Comparison of ENCODE assay signal across 22 mouse cellular contexts in genomic region chr5:35233142-35233541, GRCm38 (mm10). TPM values are rescaled to one million over a fixed set of nuclear protein-coding genes. Genes with fewer than 3 reads are reported as not detected.
DNase-seq lines count a peak whose midpoint lies in the region; ATAC-seq and TF ChIP-seq lines count a peak whose summit lies in the region.
"Had no signal": no experiment of that assay in that cellular context is flagged by ENCODE, and none has a peak within 500 bp of the region (broad histone marks: within the 10 kb centered on the region; RNA-seq: fewer than 3 reads in every experiment).

No protein-coding gene starts in this region.

- DNase-seq in hindbrain, embryonic 10.5 days (ENCODE audit: low spot score), result no peak
- no peak for DNase-seq in hindbrain, postnatal 0 days (ENCODE audit: low spot score)
- DNase-seq in kidney, postnatal 14 days, result no peak
- DNase-seq in lung, postnatal 0 days (ENCODE audit: low spot score), result peak; percentile 41
- DNase-seq in lung, postnatal 10 days, result no peak
- DNase-seq in gastrocnemius, adult 8-10 months (ENCODE audit: low spot score in 2 of 2), result no peak
- DNase-seq in gastrocnemius, adult 2 months, result no peak
- DNase-seq: adrenal gland, adult 8-10 months; cerebellum, adult 11-12 months; cerebellum, adult 9-10 months; cerebellum, postnatal 25 days; gastrocnemius, postnatal 14 days; heart, adult 2 months; heart, postnatal 14 days had no signal

- peak overlapping the region; percentile 41; the same call in 1 of the 2 replicates for H3K27ac ChIP-seq in hindbrain, embryonic 10.5 days
- no peak overlapping the region for H3K27ac ChIP-seq in hindbrain, postnatal 0 days
- no peak overlapping the region for H3K27ac ChIP-seq in kidney, embryonic 16.5 days (ENCODE audit: low read length)
- H3K27ac ChIP-seq in lung, postnatal 0 days (ENCODE audit: low read length), result no peak overlapping the region
- H3K27ac ChIP-seq in gastrocnemius, adult 2 months, result no peak overlapping the region
- H3K27ac ChIP-seq: embryonic facial prominence, embryonic 12.5 days; forebrain, embryonic 15.5 days; heart, adult 2 months; heart, embryonic 15.5 days; hindbrain, embryonic 14.5 days had no signal

- no peaks in the 10 kb centered on the region for H3K9me3 ChIP-seq in hindbrain, embryonic 10.5 days
- H3K9me3 ChIP-seq in hindbrain, postnatal 0 days (ENCODE audit: low read length), result no peaks in the 10 kb centered on the region
- no peaks in the 10 kb centered on the region for H3K9me3 ChIP-seq in kidney, embryonic 16.5 days (ENCODE audit: low read length)
- no peaks in the 10 kb centered on the region for H3K9me3 ChIP-seq in lung, postnatal 0 days (ENCODE audit: low read length)
- H3K9me3 ChIP-seq: embryonic facial prominence, embryonic 12.5 days; forebrain, embryonic 15.5 days; heart, embryonic 15.5 days had no signal

- 65% methylated on average over 4 of the region's 4 CpGs for WGBS in hindbrain, embryonic 10.5 days
- WGBS in hindbrain, postnatal 0 days, result 70% methylated on average over 4 of the region's 4 CpGs
- 54% methylated on average over 4 of the region's 4 CpGs for WGBS in kidney, embryonic 16.5 days
- WGBS in lung, postnatal 0 days, result 53% methylated on average over 4 of the region's 4 CpGs

- peaks cover 15% of the 10 kb centered on the region; the same call in 1 of the 2 replicates for H3K4me1 ChIP-seq in hindbrain, embryonic 10.5 days (replicated peaks)
- no peaks in the 10 kb centered on the region for H3K4me1 ChIP-seq in hindbrain, postnatal 0 days (ENCODE audit: insufficient read depth, low read length)
- no peaks in the 10 kb centered on the region for H3K4me1 ChIP-seq in kidney, embryonic 16.5 days (ENCODE audit: insufficient read depth, low read length)
- H3K4me1 ChIP-seq in lung, postnatal 0 days (ENCODE audit: insufficient read depth, low read depth, low read length), result no peaks in the 10 kb centered on the region
- H3K4me1 ChIP-seq: forebrain, embryonic 15.5 days; heart, embryonic 15.5 days had no signal

- H3K36me3 ChIP-seq in hindbrain, embryonic 10.5 days, result no peaks in the 10 kb centered on the region
- no peaks in the 10 kb centered on the region for H3K36me3 ChIP-seq in hindbrain, postnatal 0 days (ENCODE audit: insufficient read depth, low read length)
- no peaks in the 10 kb centered on the region for H3K36me3 ChIP-seq in kidney, embryonic 16.5 days (ENCODE audit: insufficient read depth, low read length)
- no peaks in the 10 kb centered on the region for H3K36me3 ChIP-seq in lung, postnatal 0 days (ENCODE audit: insufficient read depth, low read length)
- H3K36me3 ChIP-seq: embryonic facial prominence, embryonic 12.5 days; forebrain, embryonic 15.5 days; heart, embryonic 15.5 days had no signal

- intact Hi-C loops in gastrocnemius, adult 2 months (cut with DNase I), result no loop called here

- TF ChIP-seq CTCF in hindbrain, postnatal 0 days (IDR thresholded peaks at IDR 0.05; ENCODE audit: low read depth), result no peak
- no peak for TF ChIP-seq CTCF in lung, postnatal 0 days (IDR thresholded peaks at IDR 0.05)
- TF ChIP-seq CTCF in gastrocnemius, adult 2 months (IDR thresholded peaks at IDR 0.05), result no peak

- no peaks in the 10 kb centered on the region for H3K27me3 ChIP-seq in hindbrain, embryonic 10.5 days (ENCODE audit: insufficient read depth, poor library complexity, severe bottlenecking)
- H3K27me3 ChIP-seq in hindbrain, postnatal 0 days (ENCODE audit: insufficient read depth, low read length), result no peaks in the 10 kb centered on the region
- H3K27me3 ChIP-seq in kidney, embryonic 16.5 days (ENCODE audit: insufficient read depth, low read length), result no peaks in the 10 kb centered on the region
- no peaks in the 10 kb centered on the region for H3K27me3 ChIP-seq in lung, postnatal 0 days (replicated peaks; ENCODE audit: insufficient read depth, low read length)
- H3K27me3 ChIP-seq: embryonic facial prominence, embryonic 12.5 days; forebrain, embryonic 15.5 days had no signal

- H3K9ac ChIP-seq in hindbrain, postnatal 0 days (replicated peaks; ENCODE audit: low read length), result no peak overlapping the region
- no peak overlapping the region for H3K9ac ChIP-seq in kidney, embryonic 16.5 days (replicated peaks; ENCODE audit: low read length)
- no peak overlapping the region for H3K9ac ChIP-seq in lung, postnatal 0 days (replicated peaks; ENCODE audit: low read depth)
- H3K9ac ChIP-seq: embryonic facial prominence, embryonic 12.5 days; forebrain, embryonic 15.5 days; heart, embryonic 15.5 days; hindbrain, embryonic 14.5 days had no signal

- H3K4me2 ChIP-seq in hindbrain, postnatal 0 days (ENCODE audit: low read depth, low read length), result no peak overlapping the region
- no peak overlapping the region for H3K4me2 ChIP-seq in kidney, embryonic 16.5 days (replicated peaks; ENCODE audit: low read depth, low read length)
- no peak overlapping the region for H3K4me2 ChIP-seq in lung, postnatal 0 days (replicated peaks; ENCODE audit: low read depth, low read length)
- H3K4me2 ChIP-seq: embryonic facial prominence, embryonic 12.5 days; forebrain, embryonic 15.5 days; heart, embryonic 11.5 days; heart, embryonic 15.5 days; hindbrain, embryonic 14.5 days had no signal

- no peak for TF ChIP-seq EP300 in lung, postnatal 0 days (IDR thresholded peaks at IDR 0.05)

- H3K4me3 ChIP-seq in hindbrain, embryonic 10.5 days, result no peak overlapping the region
- H3K4me3 ChIP-seq in hindbrain, postnatal 0 days (ENCODE audit: low read length), result no peak overlapping the region
- no peak overlapping the region for H3K4me3 ChIP-seq in kidney, embryonic 16.5 days (ENCODE audit: low read length)
- H3K4me3 ChIP-seq in lung, postnatal 0 days (ENCODE audit: low read depth, low read length), result no peak overlapping the region
- no peak overlapping the region for H3K4me3 ChIP-seq in gastrocnemius, adult 2 months
- H3K4me3 ChIP-seq: embryonic facial prominence, embryonic 12.5 days; forebrain, embryonic 15.5 days; heart, adult 2 months; heart, embryonic 15.5 days had no signal

- no peak for ATAC-seq in hindbrain, postnatal 0 days
- peak; percentile 69; the same call in 1 of the 2 replicates for ATAC-seq in kidney, embryonic 16.5 days (ENCODE audit: low FRiP score, low TSS enrichment)
- ATAC-seq in lung, postnatal 0 days, result peak; percentile 41
- ATAC-seq: forebrain, embryonic 15.5 days had no signal

RNA-seq across cellular contexts. Expression of gene Adra2c, which starts 45.0 kb away (rescaled TPM):
- polyA plus RNA-seq in hindbrain, embryonic 10.5 days (2016; fragmentation: Nextera tagmentation; extraction: Ambion mirVana), result 0.07 TPM in 1 of 2 replicates, not detected in the other
- 33.1 and 33.6 TPM in 2 replicates for total RNA-seq in hindbrain, postnatal 0 days (2014; rRNA removed)
- 1.8 and 2.3 TPM in 2 replicates for polyA plus RNA-seq in hindbrain, postnatal 0 days (2015; fragmentation: Nextera tagmentation; extraction: Ambion mirVana)
- polyA plus RNA-seq in kidney, embryonic 16.5 days (2015; fragmentation: Nextera tagmentation; extraction: Ambion mirVana), result 0.15 and 0.16 TPM in 2 replicates
- not detected in 2 replicates for polyA plus RNA-seq in lung, postnatal 0 days (2015; fragmentation: Nextera tagmentation; extraction: Ambion mirVana)
- total RNA-seq in gastrocnemius, adult 8-10 months (2022), result under 1 TPM; 0.12 to 0.31 (median 0.17) TPM
- total RNA-seq in gastrocnemius, adult 2 months (2021), result under 1 TPM; 0.25 to 0.26 TPM
- total RNA-seq: CH12.LX; hematopoietic stem cell, adult 5-6 weeks had no signal
- polyA plus RNA-seq: heart, embryonic 15.5 days had no signal
